Mouse (Mus musculus): ENCODE measurements around the gene Col16a1.

DNA sequence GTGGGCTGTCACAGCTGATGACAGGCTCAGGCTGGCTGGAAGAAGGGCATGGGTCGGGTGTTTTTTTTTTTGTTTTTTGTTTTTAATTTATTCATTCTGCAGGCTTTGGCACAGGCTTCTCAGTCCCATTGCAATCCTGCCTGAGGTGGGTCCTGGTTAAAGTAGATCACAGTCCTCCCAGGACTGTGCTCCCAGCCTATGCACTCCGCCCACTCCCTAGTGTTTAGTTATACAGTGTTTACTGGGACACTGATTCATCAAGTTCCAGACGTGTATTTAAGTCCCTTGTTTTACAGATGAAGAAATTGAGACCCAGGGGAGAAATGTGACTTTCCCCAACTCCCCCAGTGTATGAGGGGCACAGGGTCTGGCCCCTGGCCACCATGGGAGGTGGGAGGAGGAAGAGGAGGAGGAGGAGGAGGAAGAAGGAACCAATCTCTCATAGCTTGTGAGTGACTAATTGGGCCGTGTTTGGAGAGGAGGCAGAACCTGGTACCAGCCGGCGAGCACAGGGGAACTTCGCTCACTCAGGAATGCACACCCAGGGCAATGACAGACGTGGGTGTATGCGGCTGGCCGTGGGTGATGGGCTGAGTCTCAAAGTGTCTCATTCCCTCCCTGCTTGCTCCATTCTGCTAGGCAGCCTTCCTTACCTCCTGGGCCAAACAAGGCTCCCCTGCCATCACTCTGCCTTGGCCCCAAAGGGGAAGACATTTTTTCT lies 24.0 kb upstream of the Col16a1 start:
- TF ChIP-seq CTCF (IDR thresholded peaks at IDR 0.05; ENCODE audit: low read depth, low read length), result no peak
- TF ChIP-seq GATA2 (IDR thresholded peaks at IDR 0.05; ENCODE audit: borderline replicate concordance, low read depth, low read length), result no peak
- no peak for TF ChIP-seq TAL1 (conservative IDR thresholded peaks at IDR 0.05; ENCODE audit: low read depth, low read length)
- no peak for TF ChIP-seq GATA1 (IDR thresholded peaks at IDR 0.05; ENCODE audit: borderline replicate concordance, low read length)
- TF ChIP-seq POLR2AphosphoS5 (IDR thresholded peaks at IDR 0.05; ENCODE audit: insufficient replicate concordance, low read depth, low read length), result no peak
